Mouse (Mus musculus): ENCODE results near the gene Fbxo34. TPM values are rescaled to one million over a fixed set of nuclear protein-coding genes. Genes with fewer than 3 reads are reported as not detected.

The Fbxo34 gene
- polyA plus RNA-seq, 1 experiment from 2014 or later, result 18.1 TPM

GRCm38 (mm10) chr14:47542283-47542682, 92.1 kb downstream of the Fbxo34 start:
- 83% methylated on average over 3 of the region's 3 CpGs for WGBS
- ATAC-seq (ENCODE audit: low FRiP score, low TSS enrichment), result no peak

GRCm38 (mm10) chr14:47544286-47544685, 94.1 kb downstream of the Fbxo34 start:
- WGBS, result 86% methylated on average over 5 of the region's 5 CpGs
- TF ChIP-seq CTCF (IDR thresholded peaks at IDR 0.05; ENCODE audit: low read depth), result no peak
- no peak for TF ChIP-seq EP300 (optimal IDR thresholded peaks at IDR 0.05)
- H3K4me2 ChIP-seq (replicated peaks; ENCODE audit: low read depth), result no peak overlapping the region
- H3K27ac ChIP-seq (replicated peaks), result no peak overlapping the region
- H3K4me1 ChIP-seq (replicated peaks; ENCODE audit: control insufficient read depth, insufficient read depth), result no peaks in the 10 kb centered on the region
- no peaks in the 10 kb centered on the region for H3K9me3 ChIP-seq (ENCODE audit: control insufficient read depth, low read length)
- ATAC-seq (ENCODE audit: low FRiP score, low TSS enrichment), result no peak
- no peak overlapping the region for H3K4me3 ChIP-seq (ENCODE audit: low read depth, low read length)
- DNase-seq (ENCODE audit: low spot score), result no peak
- no peaks in the 10 kb centered on the region for H3K27me3 ChIP-seq (ENCODE audit: control insufficient read depth, insufficient read depth, low read length)
- H3K36me3 ChIP-seq (ENCODE audit: control insufficient read depth, insufficient read depth, low read length), result peaks cover 24% of the 10 kb centered on the region
- H3K9ac ChIP-seq (ENCODE audit: low read length), result no peak overlapping the region

More at GRCm38 (mm10) chr14:47542283-47542682, 92.1 kb downstream of the Fbxo34 start:
- Histone ChIP-seq H3K9ac (ENCODE audit: low read length) (no peak overlapping the region), H3K4me3 (ENCODE audit: low read depth, low read length) (no peak overlapping the region), H3K27me3 (ENCODE audit: control insufficient read depth, insufficient read depth, low read length) (no peaks in the 10 kb centered on the region), H3K4me1 (replicated peaks; ENCODE audit: control insufficient read depth, insufficient read depth) (no peaks in the 10 kb centered on the region), H3K9me3 (ENCODE audit: control insufficient read depth, low read length) (no peaks in the 10 kb centered on the region), H3K4me2 (replicated peaks; ENCODE audit: low read depth) (no peak overlapping the region), H3K27ac (replicated peaks) (no peak overlapping the region), H3K36me3 (ENCODE audit: control insufficient read depth, insufficient read depth, low read length) (peaks cover 18% of the 10 kb centered on the region)
- no peak for DNase-seq (ENCODE audit: low spot score)
- TF ChIP-seq EP300 (optimal IDR thresholded peaks at IDR 0.05) (no peak), CTCF (IDR thresholded peaks at IDR 0.05; ENCODE audit: low read depth) (no peak)

- peaks cover 24% of the 10 kb centered on the region for H3K36me3 ChIP-seq (ENCODE audit: control insufficient read depth, insufficient read depth, low read length)
- no peak for ATAC-seq (ENCODE audit: low FRiP score, low TSS enrichment)
Observed at GRCm38 (mm10) chr14:47544877-47545276, 94.7 kb downstream of the Fbxo34 start.

GRCm38 (mm10) chr14:47551668-47552067, 101.4 kb downstream of the Fbxo34 start:
- H3K36me3 ChIP-seq (ENCODE audit: control insufficient read depth, insufficient read depth, low read length), result peaks cover 11% of the 10 kb centered on the region
- DNase-seq (ENCODE audit: low spot score), result no peak
- H3K4me1 ChIP-seq (replicated peaks; ENCODE audit: control insufficient read depth, insufficient read depth), result no peaks in the 10 kb centered on the region
- H3K4me3 ChIP-seq (ENCODE audit: low read depth, low read length), result no peak overlapping the region
- H3K27me3 ChIP-seq (ENCODE audit: control insufficient read depth, insufficient read depth, low read length), result no peaks in the 10 kb centered on the region
- H3K27ac ChIP-seq (replicated peaks), result no peak overlapping the region
- no peak overlapping the region for H3K9ac ChIP-seq (ENCODE audit: low read length)
- H3K9me3 ChIP-seq (ENCODE audit: control insufficient read depth, low read length), result no peaks in the 10 kb centered on the region
- TF ChIP-seq CTCF (IDR thresholded peaks at IDR 0.05; ENCODE audit: low read depth) (no peak), EP300 (optimal IDR thresholded peaks at IDR 0.05) (no peak)
- WGBS, result 68% methylated on average over 6 of the region's 6 CpGs
- no peak overlapping the region for H3K4me2 ChIP-seq (replicated peaks; ENCODE audit: low read depth)
- no peak for ATAC-seq (ENCODE audit: low FRiP score, low TSS enrichment)

More at GRCm38 (mm10) chr14:47544877-47545276, 94.7 kb downstream of the Fbxo34 start:
- no peaks in the 10 kb centered on the region for H3K4me1 ChIP-seq (replicated peaks; ENCODE audit: control insufficient read depth, insufficient read depth)
- H3K27me3 ChIP-seq (ENCODE audit: control insufficient read depth, insufficient read depth, low read length), result no peaks in the 10 kb centered on the region
- no peaks in the 10 kb centered on the region for H3K9me3 ChIP-seq (ENCODE audit: control insufficient read depth, low read length)
- no peak for DNase-seq (ENCODE audit: low spot score)
- no peak overlapping the region for H3K4me2 ChIP-seq (replicated peaks; ENCODE audit: low read depth)
- H3K27ac ChIP-seq (replicated peaks), result no peak overlapping the region
- TF ChIP-seq CTCF (IDR thresholded peaks at IDR 0.05; ENCODE audit: low read depth) (no peak), EP300 (optimal IDR thresholded peaks at IDR 0.05) (no peak)
- WGBS, result 88% methylated on average over 4 of the region's 4 CpGs
- H3K9ac ChIP-seq (ENCODE audit: low read length), result no peak overlapping the region
- no peak overlapping the region for H3K4me3 ChIP-seq (ENCODE audit: low read depth, low read length)

GRCm38 (mm10) chr14:47553380-47553779, 103.2 kb downstream of the Fbxo34 start:
- Histone ChIP-seq H3K4me2 (replicated peaks; ENCODE audit: low read depth) (no peak overlapping the region), H3K4me3 (ENCODE audit: low read depth, low read length) (no peak overlapping the region), H3K4me1 (replicated peaks; ENCODE audit: control insufficient read depth, insufficient read depth) (no peaks in the 10 kb centered on the region), H3K36me3 (ENCODE audit: control insufficient read depth, insufficient read depth, low read length) (peaks cover 5% of the 10 kb centered on the region), H3K9ac (ENCODE audit: low read length) (no peak overlapping the region), H3K27me3 (ENCODE audit: control insufficient read depth, insufficient read depth, low read length) (no peaks in the 10 kb centered on the region), H3K9me3 (ENCODE audit: control insufficient read depth, low read length) (no peaks in the 10 kb centered on the region), H3K27ac (replicated peaks) (no peak overlapping the region)
- no peak for TF ChIP-seq EP300 (optimal IDR thresholded peaks at IDR 0.05)
- peak; percentile 32; the same call in 1 of the 2 replicates for TF ChIP-seq CTCF (IDR thresholded peaks at IDR 0.05; ENCODE audit: low read depth)
- 96% methylated on average over 2 of the region's 2 CpGs for WGBS
- ATAC-seq (ENCODE audit: low FRiP score, low TSS enrichment), result no peak
- no peak for DNase-seq (ENCODE audit: low spot score)

- Histone ChIP-seq H3K27me3 (ENCODE audit: control insufficient read depth, insufficient read depth, low read length) (no peaks in the 10 kb centered on the region), H3K9me3 (ENCODE audit: control insufficient read depth, low read length) (no peaks in the 10 kb centered on the region)
- peak; percentile 45; the same call in 1 of the 2 replicates for ATAC-seq (ENCODE audit: low FRiP score, low TSS enrichment)
Observed at GRCm38 (mm10) chr14:47554236-47554635, 104.0 kb downstream of the Fbxo34 start.

More at GRCm38 (mm10) chr14:47554236-47554635, 104.0 kb downstream of the Fbxo34 start:
- Histone ChIP-seq H3K27ac (replicated peaks) (no peak overlapping the region), H3K36me3 (ENCODE audit: control insufficient read depth, insufficient read depth, low read length) (no peaks in the 10 kb centered on the region; the same call in 1 of the 2 replicates), H3K4me2 (replicated peaks; ENCODE audit: low read depth) (no peak overlapping the region), H3K9ac (ENCODE audit: low read length) (no peak overlapping the region), H3K4me1 (replicated peaks; ENCODE audit: control insufficient read depth, insufficient read depth) (no peaks in the 10 kb centered on the region), H3K4me3 (ENCODE audit: low read depth, low read length) (no peak overlapping the region)
- TF ChIP-seq CTCF (IDR thresholded peaks at IDR 0.05; ENCODE audit: low read depth) (no peak), EP300 (optimal IDR thresholded peaks at IDR 0.05) (no peak)
- DNase-seq (ENCODE audit: low spot score), result no peak
- 80% methylated on average over 3 of the region's 4 CpGs for WGBS
